ENCODE assay signal across 8 mouse cellular contexts in the genomic region with DNA sequence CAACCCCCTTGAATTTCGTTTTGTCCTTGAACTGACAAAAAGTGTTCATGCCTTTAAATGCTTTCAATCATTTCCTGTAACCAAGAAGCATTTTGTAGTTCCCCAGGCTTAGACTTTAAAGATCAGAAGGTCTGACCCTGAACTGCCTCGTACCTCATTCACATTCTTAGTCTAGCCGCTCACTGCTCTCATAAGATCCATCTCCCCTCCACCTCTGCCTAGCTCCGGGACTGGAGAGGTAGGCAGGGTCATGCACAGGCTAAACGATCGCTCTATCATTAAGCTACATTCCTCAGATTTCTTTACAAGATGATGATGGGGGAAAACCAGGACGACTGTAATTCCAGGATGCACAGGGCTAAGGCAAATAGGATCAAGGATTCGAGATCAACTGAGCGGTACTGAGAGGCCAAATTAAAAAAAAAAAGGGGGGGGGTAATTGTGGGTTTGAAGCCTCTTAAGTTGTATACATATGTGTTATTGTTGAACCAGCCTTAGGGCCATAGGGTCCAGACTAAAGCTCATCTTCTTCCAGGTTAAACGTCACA. TPM values are rescaled to one million over a fixed set of nuclear protein-coding genes. Genes with fewer than 3 reads are reported as not detected.
A peak's percentile ranks its signal among the peaks of the same experiment; 100 is the strongest.
DNase-seq lines count a peak whose midpoint lies in the region; TF ChIP-seq lines count a peak whose summit lies in the region.

No protein-coding gene starts in this region.

- H3K9me3 ChIP-seq in hindbrain, embryonic 10.5 days: no peaks in the 10 kb centered on the region

- peak overlapping the region; percentile 99 for H3K27ac ChIP-seq in hindbrain, embryonic 10.5 days

- H3K36me3 ChIP-seq in C2C12 (ENCODE audit: control insufficient read depth, insufficient read depth): peaks cover 31% of the 10 kb centered on the region
- peaks cover 26% of the 10 kb centered on the region for H3K36me3 ChIP-seq in hindbrain, embryonic 10.5 days

- DNase-seq in adrenal gland, adult 8-10 months: peak; percentile 13
- DNase-seq in adrenal gland, adult 18-20 months (ENCODE audit: low spot score in 2 of 2): no peak
- peak; percentile 44 for DNase-seq in embryo, embryonic 11 days
- peak; percentile 19 for DNase-seq in hindbrain, embryonic 10.5 days (ENCODE audit: low spot score)
- DNase-seq in lung, postnatal 14 days: peak; percentile 6
- no peak for DNase-seq in right cerebral cortex, adult 2 months (ENCODE audit: low spot score in 2 of 2)
- no peak for DNase-seq in ovary, adult 18-20 months (ENCODE audit: low spot score)

- H3K79me3 ChIP-seq in C2C12 (ENCODE audit: low read depth): peaks cover 34% of the 10 kb centered on the region

- peaks cover 20% of the 10 kb centered on the region for H3K4me1 ChIP-seq in hindbrain, embryonic 10.5 days (replicated peaks)

- no peak for TF ChIP-seq CTCF in C2C12 (IDR thresholded peaks at IDR 0.05; ENCODE audit: control insufficient read depth, insufficient read depth, insufficient read length)

- 18% methylated on average over 10 of the region's 10 CpGs for WGBS in hindbrain, embryonic 10.5 days

- peaks cover 42% of the 10 kb centered on the region for H3K79me2 ChIP-seq in C2C12 (ENCODE audit: control insufficient read depth, insufficient read depth)

- H3ac ChIP-seq in C2C12 (ENCODE audit: control insufficient read depth, insufficient read length, low read depth): peak overlapping the region; percentile 92

- peak overlapping the region; percentile 82 for H3K4me3 ChIP-seq in C2C12 (ENCODE audit: insufficient read depth, poor library complexity, severe bottlenecking)
- peak overlapping the region; percentile 91 for H3K4me3 ChIP-seq in hindbrain, embryonic 10.5 days

- H3K27me3 ChIP-seq in C2C12 (ENCODE audit: control insufficient read depth, insufficient read depth, insufficient read length): no peaks in the 10 kb centered on the region
- H3K27me3 ChIP-seq in hindbrain, embryonic 10.5 days (ENCODE audit: insufficient read depth, poor library complexity, severe bottlenecking): no peaks in the 10 kb centered on the region

TF ChIP-seq in C2C12, 6 proteins besides CTCF, POLR2A, EP300 and RAD21:
- TF ChIP-seq MYOG (IDR thresholded peaks at IDR 0.05; ENCODE audit: control insufficient read depth, extremely low read depth, insufficient read length): no peak
- TF ChIP-seq MYOD1 (IDR thresholded peaks at IDR 0.05; ENCODE audit: control insufficient read depth, insufficient read length, low read depth): no peak
- no peak for TF ChIP-seq MAX (IDR thresholded peaks at IDR 0.05)
- no peak for TF ChIP-seq FOSL1 (IDR thresholded peaks at IDR 0.05; ENCODE audit: insufficient read depth, low read length, poor library complexity, severe bottlenecking)
- TF ChIP-seq CEBPB (IDR thresholded peaks at IDR 0.05; ENCODE audit: low read depth): no peak
- TF ChIP-seq USF1 (IDR thresholded peaks at IDR 0.05; ENCODE audit: low read depth): no peak

RNA-seq across cellular contexts. Expression of a gene that starts 0.8 kb away (rescaled TPM):
- total RNA-seq in adrenal gland, adult 8-10 months (2022): 100 to 1,000 TPM; 106 to 430 (median 307) TPM
- 100 to 1,000 TPM; 150 to 153 TPM for total RNA-seq in adrenal gland, adult 18-20 months (2021)
- 468 TPM for polyA plus RNA-seq in C2C12 (2012; fragmentation: generic; extraction: Trizol)
- polyA plus RNA-seq in hindbrain, embryonic 10.5 days (2016; fragmentation: Nextera tagmentation; extraction: Ambion mirVana): 328 and 333 TPM in 2 replicates

RNA-seq across cellular contexts. Expression of a gene that starts 19.9 kb away (rescaled TPM):
- 10 to 100 TPM in 2 of 4 experiments, 1 to 10 TPM in 2; 8.4 to 10.5 (median 9.6) TPM for total RNA-seq in adrenal gland, adult 8-10 months (2022)
- 10 to 100 TPM in 1 of 2 experiments, 1 to 10 TPM in 1; 6.2 to 11.4 TPM for total RNA-seq in adrenal gland, adult 18-20 months (2021)
- 4.7 TPM for polyA plus RNA-seq in C2C12 (2012; fragmentation: generic; extraction: Trizol)
- polyA plus RNA-seq in hindbrain, embryonic 10.5 days (2016; fragmentation: Nextera tagmentation; extraction: Ambion mirVana): 10.4 and 11.6 TPM in 2 replicates

RNA-seq across cellular contexts. Expression of a gene that starts 27.2 kb away (rescaled TPM):
- 1 to 10 TPM; 4.0 to 5.8 (median 4.5) TPM for total RNA-seq in adrenal gland, adult 8-10 months (2022)
- total RNA-seq in adrenal gland, adult 18-20 months (2021): 1 to 10 TPM in 1 of 2 experiments, under 1 TPM in 1; 0.83 to 3.7 TPM
- 0.16 TPM for polyA plus RNA-seq in C2C12 (2012; fragmentation: generic; extraction: Trizol)
- 9.5 and 12.4 TPM in 2 replicates for polyA plus RNA-seq in hindbrain, embryonic 10.5 days (2016; fragmentation: Nextera tagmentation; extraction: Ambion mirVana)

RNA-seq across cellular contexts. Expression of a gene that starts 36.5 kb away (rescaled TPM):
- under 1 TPM in 1 of 4 experiments, not detected in 3; 0.16 TPM for total RNA-seq in adrenal gland, adult 8-10 months (2022)
- total RNA-seq in adrenal gland, adult 18-20 months (2021): under 1 TPM in 1 of 2 experiments, not detected in 1; 0.23 TPM
- polyA plus RNA-seq in C2C12 (2012; fragmentation: generic; extraction: Trizol): not detected
- 5.3 and 9.7 TPM in 2 replicates for polyA plus RNA-seq in hindbrain, embryonic 10.5 days (2016; fragmentation: Nextera tagmentation; extraction: Ambion mirVana)

RNA-seq across cellular contexts. Expression of a gene that starts 37.3 kb away (rescaled TPM):
- under 1 TPM in 3 of 4 experiments, not detected in 1; 0.12 to 0.31 (median 0.24) TPM for total RNA-seq in adrenal gland, adult 8-10 months (2022)
- total RNA-seq in adrenal gland, adult 18-20 months (2021): under 1 TPM in 1 of 2 experiments, not detected in 1; 0.29 TPM
- polyA plus RNA-seq in C2C12 (2012; fragmentation: generic; extraction: Trizol): 0.83 TPM
- polyA plus RNA-seq in hindbrain, embryonic 10.5 days (2016; fragmentation: Nextera tagmentation; extraction: Ambion mirVana): not detected in 2 replicates

Comparison
In these comparisons a context has a peak if more than half of its experiments do, and no peak if none do; other contexts are left out.
1. DNase-seq: peak in adrenal gland, adult 8-10 months (single experiment), embryo, embryonic 11 days (single experiment), hindbrain, embryonic 10.5 days (single experiment) and lung, postnatal 14 days (single experiment); none in adrenal gland, adult 18-20 months (0 of 2), right cerebral cortex, adult 2 months (0 of 2) and ovary, adult 18-20 months (single experiment).